Mouse (Mus musculus) cortical plate, adult 2 months (tissue): ENCODE measurements around the gene Gm36864.

Source experiments
- CTCF ChIP-seq: fragments of 200-500 bp; IDR thresholded peaks from 2 replicates; pipeline ENCODE4 v1.5.1; 2011; ENCODE audit warnings: mild to moderate bottlenecking, control low read depth, low read length; ENCODE audit not compliant: insufficient read depth; ENCODE audit errors: extremely low read depth
- POLR2A ChIP-seq: fragments of 200-500 bp; IDR thresholded peaks from 2 replicates; pipeline ENCODE4 v1.6.1; 2011; ENCODE audit warnings: mild to moderate bottlenecking, low read length, control low read depth; ENCODE audit not compliant: insufficient read depth; ENCODE audit errors: extremely low read depth

DNA sequence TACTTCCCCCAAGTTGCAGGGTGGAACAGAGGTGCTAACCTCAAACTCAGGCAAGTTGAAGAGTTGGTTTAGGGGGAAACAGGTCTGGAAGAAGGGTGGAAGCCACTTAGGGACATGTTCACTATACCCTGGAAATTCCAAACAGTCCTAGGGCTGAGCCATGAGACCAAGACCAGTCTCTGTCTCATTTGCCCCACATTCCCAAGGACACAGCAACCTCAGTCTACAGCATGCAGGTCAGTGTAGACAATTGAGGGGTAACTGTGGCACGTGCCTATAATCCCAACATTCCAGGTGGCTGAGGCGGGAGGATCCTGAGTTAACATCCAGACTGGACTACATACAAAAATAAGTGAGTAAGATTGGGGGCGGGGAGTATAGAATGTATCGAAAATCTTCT lies 13.3 kb downstream of the Gm36864 start:
- TF ChIP-seq CTCF (no peak), POLR2A (no peak)
